ENCODE assay signal across 1 mouse cellular context in genomic region chr16:32062226-32062625, GRCm38 (mm10).
TF ChIP-seq lines count a peak whose summit lies in the region.

No protein-coding gene starts in this region.

TF ChIP-seq in MEL, 35 proteins besides CTCF, POLR2A, EP300 and RAD21 (continued from another document):
- TF ChIP-seq SIN3A (IDR thresholded peaks at IDR 0.05; ENCODE audit: low read length) (peak; percentile 43; the same call in 1 of the 2 replicates), CHD2 (IDR thresholded peaks at IDR 0.05; ENCODE audit: low read length) (0 out of 2 replicates have a peak, but pooled peaks have one; percentile 28), ZNF384 (IDR thresholded peaks at IDR 0.05; ENCODE audit: low read depth, low read length) (0 out of 2 replicates have a peak, but pooled peaks have one; percentile 34), GATA1 (IDR thresholded peaks at IDR 0.05; ENCODE audit: low read depth, low read length) (peak; percentile 89), MEF2A (IDR thresholded peaks at IDR 0.05; ENCODE audit: extremely low read depth, insufficient replicate concordance, low read depth, low read length, poor library complexity, severe bottlenecking) (no peak), RCOR1 (IDR thresholded peaks at IDR 0.05; ENCODE audit: low read depth, low read length) (peak; percentile 42; the same call in 1 of the 2 replicates), MYC (IDR thresholded peaks at IDR 0.05; ENCODE audit: low read depth, low read length) (no peak), ETS1 (IDR thresholded peaks at IDR 0.05; ENCODE audit: low read depth, low read length) (peak; percentile 76), USF2 (IDR thresholded peaks at IDR 0.05; ENCODE audit: borderline replicate concordance in 1 of 2, insufficient read depth in 1 of 2, low read depth in 1 of 2, low read length in 2 of 2) (no peak), E2F4 (IDR thresholded peaks at IDR 0.05; ENCODE audit: borderline replicate concordance, low read depth, low read length) (no peak), TCF12 (IDR thresholded peaks at IDR 0.05; ENCODE audit: low read depth, low read length) (0 out of 2 replicates have a peak, but pooled peaks have one; percentile 18)
